Mouse (Mus musculus): Measurements from ENCODE around the gene Pptc7. TPM values are rescaled to one million over a fixed set of nuclear protein-coding genes. Genes with fewer than 3 reads are reported as not detected.
A peak's percentile ranks its signal among the peaks of the same experiment; 100 is the strongest.

Gene Pptc7
- polyA plus RNA-seq, 1 experiment from 2014 or later, result 6.5 TPM

DNA sequence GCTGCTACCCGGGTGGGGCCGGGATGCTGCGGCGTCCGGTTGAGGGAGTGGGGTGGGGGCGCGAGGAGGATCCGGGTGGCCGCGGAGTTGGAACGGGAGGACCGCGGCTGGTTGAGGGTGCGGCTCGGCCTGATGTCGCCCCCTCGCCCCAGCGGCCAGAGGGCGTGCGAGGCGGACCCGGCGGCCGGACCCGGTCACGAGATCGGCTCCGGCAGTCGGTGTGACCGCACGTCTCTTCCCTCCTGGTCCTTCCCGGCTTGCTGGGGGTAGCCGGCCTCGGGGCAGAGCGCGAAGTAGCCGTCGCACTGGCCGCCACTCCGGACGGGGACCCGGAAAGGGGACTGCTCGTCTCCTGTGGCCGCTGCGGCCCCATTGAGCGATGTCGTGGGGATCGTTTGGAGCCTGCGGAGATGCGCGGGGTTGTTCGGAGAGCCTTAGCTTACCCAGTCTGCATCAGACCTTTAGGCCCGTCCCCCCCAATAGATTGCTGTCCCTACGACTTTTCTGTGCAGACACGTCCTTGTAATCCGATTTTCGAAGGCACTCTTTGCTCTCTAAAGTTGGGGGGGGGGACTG lies 70.4 kb downstream of the Pptc7 start:
- no peaks in the 10 kb centered on the region for H3K9me3 ChIP-seq (ENCODE audit: control insufficient read depth, low read length)
- H3K4me2 ChIP-seq (ENCODE audit: low read length), result peak overlapping the region; percentile 67
- under 1% methylated on average over 51 of the region's 57 CpGs for WGBS
- H3K27ac ChIP-seq (ENCODE audit: low read depth, low read length), result peak overlapping the region; percentile 86
- H3K4me1 ChIP-seq (ENCODE audit: control insufficient read depth, insufficient read depth, low read depth, low read length), result peaks cover 6% of the 10 kb centered on the region
- H3K36me3 ChIP-seq (ENCODE audit: control insufficient read depth, insufficient read depth, low read length), result no peaks in the 10 kb centered on the region
- H3K9ac ChIP-seq (ENCODE audit: low read depth, low read length), result peak overlapping the region; percentile 92
- H3K4me3 ChIP-seq (ENCODE audit: low read length), result peak overlapping the region; percentile 96
- ATAC-seq, result peak; percentile 73
- H3K27me3 ChIP-seq (replicated peaks; ENCODE audit: control insufficient read depth, insufficient read depth, low read length), result no peaks in the 10 kb centered on the region

DNA sequence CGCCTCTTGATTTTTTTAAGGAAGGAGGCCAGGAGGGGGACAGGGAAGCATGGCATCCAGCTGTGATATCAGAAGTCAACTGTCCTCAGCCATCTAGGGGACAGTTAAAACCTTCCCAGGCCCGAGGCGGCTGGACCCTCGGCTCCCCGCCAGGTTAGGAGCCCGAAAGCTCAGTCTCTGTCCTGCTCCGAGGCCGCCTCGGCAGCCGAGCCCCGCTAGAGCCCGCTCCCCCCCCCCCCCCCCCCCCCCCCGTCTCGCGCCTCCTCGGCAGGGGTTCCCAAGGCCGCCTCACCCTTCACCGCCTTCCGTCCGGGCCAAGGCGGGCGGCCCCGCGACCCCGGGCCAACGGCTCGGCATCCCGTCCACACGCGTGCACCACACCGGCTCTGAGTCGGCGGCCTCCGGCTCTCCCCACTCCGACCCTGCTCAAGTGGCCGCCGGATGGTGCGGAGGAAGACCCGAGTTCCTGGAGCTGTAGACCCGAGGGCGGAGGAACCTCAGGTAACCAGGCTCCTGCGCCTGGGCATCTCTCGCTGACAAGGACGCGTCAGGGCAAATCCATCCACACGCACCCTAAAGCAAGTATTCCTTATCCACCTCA lies 87.5 kb downstream of the Pptc7 start, which contains the start of gene Gpn3:
Gene Gpn3 (plus strand): TSS at position 286 of the 601 bp plus-strand sequence.
- H3K4me1 ChIP-seq (ENCODE audit: control insufficient read depth, insufficient read depth, low read depth, low read length), result peaks cover 18% of the 10 kb centered on the region
- peaks cover 19% of the 10 kb centered on the region for H3K36me3 ChIP-seq (ENCODE audit: control insufficient read depth, insufficient read depth, low read length)
- no peaks in the 10 kb centered on the region for H3K9me3 ChIP-seq (ENCODE audit: control insufficient read depth, low read length)
- no peaks in the 10 kb centered on the region for H3K27me3 ChIP-seq (replicated peaks; ENCODE audit: control insufficient read depth, insufficient read depth, low read length)
- H3K27ac ChIP-seq (ENCODE audit: low read depth, low read length), result peak within 1 kb of the TSS; percentile 95
- peak within 1 kb of the TSS; percentile 93 for H3K9ac ChIP-seq (ENCODE audit: low read depth, low read length)
- 1% methylated on average over 30 of the region's 46 CpGs for WGBS
- peak; percentile 79 for ATAC-seq
- peak within 1 kb of the TSS; percentile 87 for H3K4me2 ChIP-seq (ENCODE audit: low read length)
- H3K4me3 ChIP-seq (ENCODE audit: low read length), result peak within 1 kb of the TSS; percentile 84

DNA sequence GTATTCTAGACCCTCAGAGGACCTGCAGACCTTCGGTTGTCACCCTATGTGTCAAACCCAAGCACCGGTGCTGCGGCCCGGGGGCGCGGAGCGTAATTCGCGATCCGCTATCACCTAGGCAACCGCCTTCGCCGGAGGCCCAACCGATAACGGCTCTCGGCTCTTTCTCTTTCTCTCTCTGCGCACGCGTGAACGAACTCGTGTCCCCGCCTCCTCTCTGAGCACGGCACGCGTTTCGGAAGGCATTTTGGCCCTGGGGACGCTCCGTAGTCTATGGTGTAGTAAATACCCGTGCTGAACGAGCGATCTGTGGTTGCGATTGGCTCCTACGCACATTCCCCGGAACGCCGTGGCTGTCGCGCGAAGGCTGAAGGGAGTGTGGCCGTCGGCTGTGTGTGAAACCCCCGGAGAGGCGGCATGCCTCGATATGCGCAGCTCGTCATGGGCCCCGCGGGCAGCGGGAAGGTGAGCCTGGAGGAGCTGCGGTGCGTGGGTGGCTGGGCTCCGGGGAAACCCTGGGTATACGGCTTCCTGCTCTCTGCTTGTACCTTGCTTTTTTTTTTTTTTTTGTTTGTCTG lies 88.1 kb downstream of the Pptc7 start, which contains the start of gene Fam216a:
Gene Fam216a (minus strand): TSS at position 173 of the 578 bp plus-strand sequence.
- Histone ChIP-seq H3K9ac (ENCODE audit: low read depth, low read length) (peak within 1 kb of the TSS; percentile 93), H3K9me3 (ENCODE audit: control insufficient read depth, low read length) (no peaks in the 10 kb centered on the region), H3K4me2 (ENCODE audit: low read length) (peak within 1 kb of the TSS; percentile 87), H3K4me1 (ENCODE audit: control insufficient read depth, insufficient read depth, low read depth, low read length) (peaks cover 18% of the 10 kb centered on the region), H3K27me3 (replicated peaks; ENCODE audit: control insufficient read depth, insufficient read depth, low read length) (no peaks in the 10 kb centered on the region), H3K27ac (ENCODE audit: low read depth, low read length) (peak within 1 kb of the TSS; percentile 95), H3K4me3 (ENCODE audit: low read length) (peak within 1 kb of the TSS; percentile 84), H3K36me3 (ENCODE audit: control insufficient read depth, insufficient read depth, low read length) (peaks cover 17% of the 10 kb centered on the region)
- ATAC-seq, result peak; percentile 96
- under 1% methylated on average over 53 of the region's 53 CpGs for WGBS

GRCm38 (mm10) chr5:122372878-122373277 lies 88.7 kb downstream of the Pptc7 start:
- Histone ChIP-seq H3K4me2 (ENCODE audit: low read length) (peak overlapping the region; percentile 87), H3K9ac (ENCODE audit: low read depth, low read length) (peak overlapping the region; percentile 84), H3K9me3 (ENCODE audit: control insufficient read depth, low read length) (no peaks in the 10 kb centered on the region), H3K4me3 (ENCODE audit: low read length) (peak overlapping the region; percentile 84), H3K27me3 (replicated peaks; ENCODE audit: control insufficient read depth, insufficient read depth, low read length) (no peaks in the 10 kb centered on the region), H3K27ac (ENCODE audit: low read depth, low read length) (peak overlapping the region; percentile 87), H3K4me1 (ENCODE audit: control insufficient read depth, insufficient read depth, low read depth, low read length) (peaks cover 18% of the 10 kb centered on the region), H3K36me3 (ENCODE audit: control insufficient read depth, insufficient read depth, low read length) (peaks cover 12% of the 10 kb centered on the region)
- 9% methylated on average over 5 of the region's 5 CpGs for WGBS
- ATAC-seq, result no peak

Other genes starting within 250 kb of the Pptc7 start
- 16.7 and 18.7 TPM in 2 replicates for gene Cux2, start 234.3 kb upstream of the Pptc7 start, polyA plus RNA-seq (2015; fragmentation: Nextera tagmentation; extraction: Ambion mirVana)
- gene Myl2, start 183.4 kb upstream of the Pptc7 start, polyA plus RNA-seq (2015; fragmentation: Nextera tagmentation; extraction: Ambion mirVana), result 1.9 and 2.7 TPM in 2 replicates
- 0.19 and 0.20 TPM in 2 replicates for gene Ccdc63, start 143.5 kb upstream of the Pptc7 start, polyA plus RNA-seq (2015; fragmentation: Nextera tagmentation; extraction: Ambion mirVana)
- 182 and 185 TPM in 2 replicates for gene Ppp1cc, start 126.1 kb upstream of the Pptc7 start, polyA plus RNA-seq (2015; fragmentation: Nextera tagmentation; extraction: Ambion mirVana)
- gene Hvcn1, start 77.6 kb upstream of the Pptc7 start, polyA plus RNA-seq (2015; fragmentation: Nextera tagmentation; extraction: Ambion mirVana), result 1.1 and 1.5 TPM in 2 replicates
- gene Tctn1, start 19.9 kb upstream of the Pptc7 start, polyA plus RNA-seq (2015; fragmentation: Nextera tagmentation; extraction: Ambion mirVana), result 5.3 and 6.0 TPM in 2 replicates
- 17.7 and 20.1 TPM in 2 replicates for gene Rad9b, start 69.9 kb downstream of the Pptc7 start, polyA plus RNA-seq (2015; fragmentation: Nextera tagmentation; extraction: Ambion mirVana)
- gene Vps29, start 70.0 kb downstream of the Pptc7 start, polyA plus RNA-seq (2015; fragmentation: Nextera tagmentation; extraction: Ambion mirVana), result 314 and 353 TPM in 2 replicates
- gene Gpn3, start 87.5 kb downstream of the Pptc7 start, polyA plus RNA-seq (2015; fragmentation: Nextera tagmentation; extraction: Ambion mirVana), result 35.3 and 40.9 TPM in 2 replicates
- gene Fam216a, start 88.0 kb downstream of the Pptc7 start, polyA plus RNA-seq (2015; fragmentation: Nextera tagmentation; extraction: Ambion mirVana), result 132 and 140 TPM in 2 replicates
- 139 and 158 TPM in 2 replicates for gene Arpc3, start 107.5 kb downstream of the Pptc7 start, polyA plus RNA-seq (2015; fragmentation: Nextera tagmentation; extraction: Ambion mirVana)
- 47.3 and 51.2 TPM in 2 replicates for gene Anapc7, start 137.3 kb downstream of the Pptc7 start, polyA plus RNA-seq (2015; fragmentation: Nextera tagmentation; extraction: Ambion mirVana)
- gene Atp2a2, start 217.9 kb downstream of the Pptc7 start, polyA plus RNA-seq (2015; fragmentation: Nextera tagmentation; extraction: Ambion mirVana), result 47.2 and 50.2 TPM in 2 replicates